Mouse (Mus musculus) right cerebral cortex, postnatal 25 days (tissue): ENCODE results near the gene Nckap5.
A peak's percentile ranks its signal among the peaks of the same experiment; 100 is the strongest.

Source experiments
- DNase-seq: peaks from one replicate; pipeline ENCODE4 v3.0.0; 2022

The Nckap5 gene

GRCm38 (mm10) chr1:126454504-126455173, 376.0 kb downstream of the Nckap5 start:
- peak; percentile 37 for DNase-seq

GRCm38 (mm10) chr1:126451472-126451871, 379.1 kb downstream of the Nckap5 start:
- DNase-seq: no peak

- no peak for DNase-seq
Observed at GRCm38 (mm10) chr1:126449424-126449823, 381.2 kb downstream of the Nckap5 start.

DNA sequence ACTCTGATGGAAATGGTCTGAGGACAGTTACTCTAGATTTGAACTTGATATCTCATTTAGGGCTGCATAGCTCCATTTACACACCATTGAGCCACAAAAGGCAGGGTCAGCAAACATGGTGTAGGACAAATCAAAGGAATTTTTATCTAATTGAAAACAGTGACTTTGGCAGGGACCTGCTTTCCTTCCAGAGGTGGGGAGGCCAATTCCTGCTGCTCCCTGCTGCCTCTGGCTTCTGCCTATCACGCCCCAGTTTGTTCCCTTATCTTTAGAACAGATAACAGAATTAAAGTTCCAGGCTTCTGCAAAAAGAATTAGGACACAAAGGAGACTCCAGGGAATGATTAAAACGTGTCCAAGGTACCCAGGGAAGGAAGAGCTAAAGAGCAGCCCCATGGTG, 386.7 kb downstream of the Nckap5 start:
- no peak for DNase-seq

DNA sequence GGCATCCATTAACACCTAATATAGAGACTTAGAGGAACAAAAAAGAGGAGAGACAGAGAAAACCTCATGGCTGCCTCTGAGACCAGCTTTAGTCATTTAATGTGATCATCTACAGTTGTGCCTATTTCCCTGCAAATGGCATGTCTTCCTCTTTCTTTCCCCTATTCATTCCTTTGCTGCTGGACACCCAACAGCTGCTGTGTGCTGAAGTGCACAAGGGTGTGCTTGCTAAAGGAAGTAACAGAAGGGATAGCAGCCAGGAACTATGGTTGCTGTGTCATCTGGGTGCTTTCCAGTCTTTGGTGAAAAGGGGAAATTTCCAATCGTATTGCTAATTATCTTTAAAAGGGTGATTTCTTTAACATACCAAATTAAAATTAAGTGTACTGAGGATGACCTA, 387.9 kb downstream of the Nckap5 start:
- DNase-seq: no peak

- DNase-seq: no peak
Observed at GRCm38 (mm10) chr1:126438000-126438572, 392.5 kb downstream of the Nckap5 start.

DNA sequence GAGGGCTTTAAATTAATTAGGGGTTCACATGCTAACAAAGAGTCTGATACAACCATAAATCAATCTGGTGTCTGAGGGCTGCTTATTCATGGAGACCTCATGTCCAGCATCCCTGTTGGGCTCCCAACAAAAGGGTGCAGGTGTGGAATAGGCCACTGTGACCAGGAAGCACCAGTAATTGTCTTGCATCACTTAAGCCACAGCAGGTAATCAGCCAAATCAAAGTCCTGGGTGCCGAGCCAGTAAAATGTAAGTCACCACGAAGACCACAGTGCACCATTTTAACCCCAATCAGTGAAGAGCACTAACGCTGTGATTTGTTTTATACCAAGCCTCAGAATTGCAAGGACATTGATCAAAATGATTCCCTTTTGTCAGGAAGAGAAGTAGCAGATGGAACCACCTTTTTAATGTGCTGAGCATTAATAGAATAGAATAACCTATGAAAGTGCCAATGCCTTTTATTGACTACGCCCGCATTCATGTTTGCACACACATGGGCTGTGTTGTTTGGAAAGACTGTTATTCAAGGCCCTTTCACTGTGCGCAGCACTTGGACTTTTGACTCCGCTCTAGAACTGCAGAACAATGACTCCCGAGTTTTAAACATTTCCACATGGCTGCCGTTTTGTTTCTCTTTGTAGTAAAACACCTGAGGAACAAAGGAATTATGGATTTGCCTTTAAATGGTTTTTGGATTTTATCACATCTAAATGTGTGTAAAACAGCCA, 393.5 kb downstream of the Nckap5 start:
- no peak for DNase-seq

DNA sequence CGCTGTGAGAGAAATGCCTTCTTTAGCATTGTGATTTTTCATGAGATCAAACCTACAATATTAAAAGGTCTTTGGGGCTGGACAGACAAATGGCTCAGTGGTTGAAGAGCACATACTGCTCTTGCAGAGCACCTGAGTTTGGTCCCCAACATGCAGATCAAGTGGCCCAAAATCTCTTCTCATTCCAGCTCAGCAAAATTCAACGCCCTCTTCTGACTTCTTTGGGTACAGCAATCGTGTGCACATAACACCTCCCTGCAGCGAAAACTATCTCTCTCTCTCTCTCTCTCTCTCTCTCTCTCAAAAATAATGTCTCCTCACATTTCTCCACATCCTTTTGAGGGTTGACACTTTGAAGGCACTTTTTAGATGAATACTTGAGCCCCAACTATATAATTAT, 398.3 kb downstream of the Nckap5 start:
- no peak for DNase-seq

DNA sequence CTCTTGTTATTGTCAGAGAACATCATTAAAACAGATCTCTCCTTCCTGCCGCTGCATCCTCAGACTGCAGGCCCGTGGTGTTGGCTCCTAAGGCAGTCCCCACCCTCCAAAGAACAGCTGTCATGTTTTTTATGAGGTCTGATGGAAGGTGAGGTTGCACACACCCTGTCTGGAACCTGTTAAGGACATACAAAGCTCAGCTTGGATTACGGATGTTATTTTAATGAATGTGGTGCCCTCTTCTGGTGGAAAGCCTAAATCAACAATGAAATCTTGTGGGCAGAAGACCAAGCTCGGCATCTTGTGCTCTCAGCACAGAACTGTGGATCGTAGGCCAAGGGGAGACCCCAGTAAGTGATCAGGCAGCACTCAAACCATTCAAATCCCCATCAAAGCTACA, 399.0 kb downstream of the Nckap5 start:
- DNase-seq: peak; percentile 61

DNA sequence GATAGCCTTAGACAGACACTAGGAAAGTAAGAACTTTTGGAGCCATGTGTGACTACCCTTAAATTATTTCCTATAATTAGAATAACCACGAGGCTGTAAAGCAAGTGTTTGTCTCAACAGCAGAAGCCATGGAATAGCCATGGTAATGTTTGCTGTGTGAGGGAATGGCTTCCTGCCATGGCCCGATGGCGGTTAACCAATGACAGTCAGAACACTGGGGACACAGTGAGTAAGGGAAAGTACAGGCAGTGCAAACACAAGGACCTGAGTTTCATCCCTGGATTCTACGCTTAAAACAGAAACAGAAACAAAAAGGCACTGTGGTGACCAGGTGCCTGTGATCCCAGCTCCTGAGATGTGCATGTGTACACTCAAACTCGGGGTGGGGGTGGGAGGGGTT, 419.2 kb downstream of the Nckap5 start:
- DNase-seq: no peak

GRCm38 (mm10) chr1:126407886-126408285, 422.7 kb downstream of the Nckap5 start:
- DNase-seq: no peak

DNA sequence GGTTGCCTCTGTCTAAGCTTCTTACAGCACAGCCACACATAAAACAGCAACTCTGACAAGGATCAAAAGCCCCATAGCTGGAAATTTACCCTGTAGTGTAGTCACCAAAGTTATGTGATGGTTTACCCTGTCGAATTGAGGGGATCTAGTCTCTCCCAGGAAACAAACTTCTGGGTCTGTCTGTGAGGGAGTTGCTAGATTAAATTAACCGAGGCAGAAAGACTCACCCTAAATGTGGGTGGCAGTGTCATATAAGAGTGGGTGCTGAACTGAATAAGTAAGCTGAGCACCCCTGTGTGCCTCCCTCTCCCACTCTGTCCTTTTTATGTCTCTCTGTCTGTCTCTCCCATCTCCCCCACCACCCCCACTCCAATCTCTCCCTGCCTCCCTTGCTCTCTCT, 425.1 kb downstream of the Nckap5 start:
- DNase-seq: no peak

DNA sequence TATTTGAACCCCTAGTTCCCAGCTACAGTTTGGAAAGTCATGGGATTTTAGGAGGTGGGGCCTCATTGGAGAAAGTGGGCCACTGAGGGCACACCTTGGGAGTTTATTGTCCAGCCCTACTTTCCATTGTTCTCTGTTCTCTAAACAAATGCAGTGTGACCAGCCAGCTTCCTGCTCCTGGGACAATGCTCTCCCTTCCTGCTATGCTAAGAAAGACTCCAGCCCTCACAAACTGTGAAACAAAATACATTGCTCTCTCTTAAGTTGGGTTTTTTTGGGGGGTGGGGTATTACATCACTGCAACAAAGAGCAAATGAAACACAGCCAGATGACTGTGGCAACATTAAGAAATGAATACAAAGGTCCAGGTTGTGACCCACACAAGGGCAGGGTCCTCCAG, 426.6 kb downstream of the Nckap5 start:
- no peak for DNase-seq

- DNase-seq: no peak
Observed at GRCm38 (mm10) chr1:126391204-126391603, 439.4 kb downstream of the Nckap5 start.

DNA sequence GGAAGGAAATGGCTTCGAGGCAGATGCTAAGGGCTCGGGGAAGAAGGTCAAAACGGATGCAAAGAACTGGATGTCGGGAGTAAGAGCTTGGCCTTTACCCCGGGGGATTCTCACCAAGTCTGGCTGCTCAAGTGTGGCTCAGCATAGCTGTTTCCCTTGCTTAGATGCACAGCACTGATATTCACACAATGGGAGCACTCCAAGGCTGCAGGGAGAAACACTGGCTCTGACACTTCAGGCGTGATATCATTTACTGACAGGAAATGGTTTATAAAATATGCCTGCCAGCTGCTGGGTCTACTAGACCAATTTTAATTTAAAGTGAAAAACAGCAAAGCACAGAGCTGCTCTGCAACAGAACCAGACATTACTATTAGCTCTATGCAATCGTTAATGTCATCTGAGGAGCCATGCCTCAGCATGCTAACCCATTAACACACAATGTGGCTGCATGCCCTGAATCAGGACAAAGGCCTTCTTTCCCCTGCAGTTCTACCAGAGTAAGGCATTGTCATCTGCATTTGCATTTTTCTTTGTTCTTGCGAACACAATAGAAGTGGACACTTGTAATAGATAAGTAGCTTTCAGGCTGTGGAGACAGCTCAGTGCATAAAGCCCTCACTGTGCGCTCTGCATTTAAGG, 453.1 kb downstream of the Nckap5 start:
- no peak for DNase-seq

DNA sequence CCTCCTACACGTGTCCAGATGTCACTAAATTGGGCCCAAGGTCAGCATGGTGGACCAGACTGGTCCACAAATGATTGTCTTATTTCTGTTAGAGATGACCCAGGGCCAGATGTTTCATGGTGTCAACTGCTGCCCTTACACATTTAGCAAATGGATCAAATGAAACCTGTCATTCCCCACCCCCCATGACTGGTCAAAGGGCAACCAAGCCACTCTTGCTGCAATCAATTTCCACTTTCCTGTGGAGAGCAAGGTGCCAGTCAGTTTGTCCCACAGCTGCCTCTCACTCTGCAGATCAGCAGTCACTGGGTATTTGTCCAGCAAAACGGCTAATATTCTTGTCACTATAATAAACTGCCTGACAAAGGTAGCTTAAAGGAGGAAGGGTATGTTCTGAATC, 463.9 kb downstream of the Nckap5 start:
- no peak for DNase-seq

DNA sequence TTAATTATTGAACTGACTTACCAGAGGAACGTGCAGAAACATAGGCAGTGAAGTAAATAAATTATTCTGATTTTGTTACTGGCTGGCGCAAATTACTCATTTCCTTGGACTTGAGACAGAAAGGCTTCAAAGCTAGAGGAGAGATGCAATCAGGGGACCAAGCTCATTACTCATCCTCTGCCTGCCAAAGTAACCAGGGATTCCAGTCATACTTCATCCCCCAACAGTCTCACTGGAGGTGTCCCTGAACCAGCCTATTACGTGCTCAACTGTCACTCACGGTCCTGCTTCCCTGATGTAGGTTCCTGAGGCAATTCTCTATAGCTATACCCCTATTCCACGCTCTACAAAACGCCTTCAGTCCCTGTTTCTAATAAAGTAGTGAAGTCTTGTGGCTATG, 466.0 kb downstream of the Nckap5 start:
- DNase-seq: no peak

DNA sequence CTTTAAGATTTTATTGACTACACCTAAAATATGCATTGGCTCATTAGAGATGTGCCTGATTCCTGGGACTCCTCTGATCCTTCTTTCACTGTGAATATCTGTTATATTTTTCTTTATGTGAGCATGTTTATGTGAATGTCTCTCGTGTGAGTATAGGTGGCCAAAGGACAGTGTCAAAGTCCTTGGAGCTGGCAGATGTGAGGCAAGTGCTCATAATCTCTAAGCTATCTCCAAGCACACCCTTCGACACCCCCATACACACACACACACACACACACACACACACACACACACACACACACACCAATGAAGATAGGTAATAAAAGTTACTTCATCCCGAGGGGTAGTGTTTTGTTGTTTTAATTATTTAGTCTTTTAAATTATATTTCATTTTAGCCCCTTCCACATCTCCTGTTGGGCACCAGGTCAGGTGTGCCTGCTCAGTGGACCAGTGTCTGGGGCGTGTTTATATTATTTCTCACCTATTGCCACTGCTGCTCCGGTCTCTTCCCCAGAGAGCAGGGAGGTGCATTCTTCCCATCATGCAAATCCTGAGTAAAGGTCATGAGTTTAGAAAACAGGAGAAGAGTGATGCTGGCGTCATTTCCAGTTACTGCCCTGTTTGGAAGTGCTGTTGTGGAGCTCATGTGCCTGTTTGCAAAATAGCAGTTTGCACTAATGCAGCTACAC, 469.9 kb downstream of the Nckap5 start:
- DNase-seq: no peak

GRCm38 (mm10) chr1:126360111-126360510, 470.5 kb downstream of the Nckap5 start:
- no peak for DNase-seq

- DNase-seq: no peak
Observed at GRCm38 (mm10) chr1:126341806-126342205, 488.8 kb downstream of the Nckap5 start.

DNA sequence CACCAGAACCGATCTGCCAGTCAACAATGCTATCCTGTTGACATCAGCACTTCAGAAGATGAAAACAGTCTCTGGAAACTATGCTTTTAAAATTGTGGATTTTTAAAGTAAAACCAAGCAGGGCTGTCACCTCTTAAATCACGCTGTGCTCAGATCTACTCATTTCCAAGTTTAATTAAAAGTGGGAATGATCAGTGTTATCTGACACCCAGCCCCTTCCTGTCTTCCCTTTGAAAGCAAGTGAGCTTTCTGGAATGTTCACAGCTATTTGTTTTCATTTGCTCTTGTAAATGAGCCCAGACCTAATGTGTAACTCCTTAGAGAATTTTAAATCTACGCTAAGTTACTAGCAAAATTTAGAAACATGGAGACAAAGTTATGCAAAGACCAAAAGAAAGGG, 491.3 kb downstream of the Nckap5 start:
- DNase-seq: no peak

GRCm38 (mm10) chr1:126334202-126334601, 496.4 kb downstream of the Nckap5 start:
- no peak for DNase-seq

DNA sequence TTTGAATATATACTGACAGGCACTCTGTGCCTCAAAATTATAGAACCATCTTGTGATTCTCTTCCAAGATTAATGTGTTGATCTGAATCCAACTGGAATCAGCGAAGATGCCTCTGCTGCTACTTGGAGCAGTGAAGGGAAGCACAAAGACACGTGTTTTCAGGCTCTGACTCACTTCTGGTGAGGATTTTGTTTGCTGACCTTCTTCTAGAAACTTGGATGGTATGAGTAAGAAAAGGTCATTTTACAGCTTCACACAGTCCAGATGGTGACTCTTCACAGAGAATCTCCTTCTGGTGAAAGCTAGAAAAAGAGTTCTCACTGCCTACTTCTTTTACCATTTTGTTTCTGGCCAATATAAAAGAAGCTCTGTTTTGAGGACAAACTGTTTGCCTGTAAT, 498.6 kb downstream of the Nckap5 start:
- DNase-seq: peak; percentile 38
